Mouse (Mus musculus): ENCODE data around the gene Bach2. TPM values are rescaled to one million over a fixed set of nuclear protein-coding genes. Genes with fewer than 3 reads are reported as not detected.
A peak's percentile ranks its signal among the peaks of the same experiment; 100 is the strongest.

The Bach2 gene
- polyA plus RNA-seq, 1 experiment from 2014 or later, result 8.2 TPM

GRCm38 (mm10) chr4:32251946-32252672, 13.5 kb downstream of the Bach2 start:
- no peak overlapping the region for H3K4me2 ChIP-seq (ENCODE audit: low read length)
- no peak for ATAC-seq (ENCODE audit: insufficient number of reproducible peaks, insufficient read depth, low FRiP score, low read depth)

DNA sequence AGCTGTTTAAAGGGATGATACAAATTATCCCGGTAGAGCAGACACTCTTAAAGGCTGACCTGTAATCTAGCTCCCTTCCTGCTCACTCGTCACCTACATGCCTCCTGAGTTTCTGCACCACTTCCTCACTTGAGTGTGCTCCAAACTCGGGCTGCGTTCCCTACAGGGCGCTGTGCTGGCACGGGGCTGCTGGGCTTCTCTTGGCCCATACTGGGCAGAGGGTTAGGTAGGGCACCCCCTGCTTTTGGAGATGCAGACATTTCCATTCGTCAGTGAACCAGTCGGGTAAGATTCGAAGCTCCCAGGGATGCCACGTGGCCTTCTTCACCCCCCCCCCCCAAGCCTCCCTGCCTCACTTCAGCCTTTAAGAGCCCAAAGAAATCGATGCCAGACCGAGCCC, 19.1 kb downstream of the Bach2 start:
- H3K9ac ChIP-seq (ENCODE audit: low read length), result no peak overlapping the region
- no peaks in the 10 kb centered on the region for H3K27me3 ChIP-seq (ENCODE audit: control insufficient read depth, insufficient read depth, low read length)
- H3K36me3 ChIP-seq (ENCODE audit: control insufficient read depth, insufficient read depth, low read length), result no peaks in the 10 kb centered on the region
- no peak for ATAC-seq (ENCODE audit: insufficient number of reproducible peaks, insufficient read depth, low FRiP score, low read depth)
- H3K4me1 ChIP-seq (ENCODE audit: control insufficient read depth in 2 of 2, insufficient read depth in 2 of 2, low read length in 2 of 2), result peaks cover 13 to 27% of the 10 kb centered on the region in 2 experiments
- H3K4me2 ChIP-seq (ENCODE audit: low read length), result no peak overlapping the region
- 51% methylated on average over 12 of the region's 12 CpGs for WGBS
- H3K27ac ChIP-seq (replicated peaks in 1 of 2; ENCODE audit: control insufficient read depth in 1 of 2, insufficient read depth in 1 of 2, low read depth in 2 of 2, low read length in 2 of 2), result no peak overlapping the region
- H3K4me3 ChIP-seq (ENCODE audit: control insufficient read depth in 1 of 2, insufficient read depth in 1 of 2, low read depth in 1 of 2, low read length in 2 of 2), result no peak overlapping the region
- H3K9me3 ChIP-seq (ENCODE audit: control insufficient read depth, low read length), result no peaks in the 10 kb centered on the region

More at GRCm38 (mm10) chr4:32251946-32252672, 13.5 kb downstream of the Bach2 start:
- Histone ChIP-seq H3K4me1 (ENCODE audit: control insufficient read depth in 2 of 2, insufficient read depth in 2 of 2, low read length in 2 of 2) (peaks cover 43 to 48% of the 10 kb centered on the region in 2 experiments), H3K4me3 (ENCODE audit: control insufficient read depth in 1 of 2, insufficient read depth in 1 of 2, low read depth in 1 of 2, low read length in 2 of 2) (no peak overlapping the region), H3K36me3 (ENCODE audit: control insufficient read depth, insufficient read depth, low read length) (no peaks in the 10 kb centered on the region), H3K9me3 (ENCODE audit: control insufficient read depth, low read length) (no peaks in the 10 kb centered on the region), H3K27me3 (ENCODE audit: control insufficient read depth, insufficient read depth, low read length) (no peaks in the 10 kb centered on the region), H3K9ac (ENCODE audit: low read length) (no peak overlapping the region), H3K27ac (replicated peaks in 1 of 2; ENCODE audit: control insufficient read depth in 1 of 2, insufficient read depth in 1 of 2, low read depth in 2 of 2, low read length in 2 of 2) (no peak overlapping the region)
- 72% methylated on average over 15 of the region's 15 CpGs for WGBS

GRCm38 (mm10) chr4:32258093-32258492, 19.5 kb downstream of the Bach2 start:
- Histone ChIP-seq H3K9me3 (ENCODE audit: control insufficient read depth, low read length) (no peaks in the 10 kb centered on the region), H3K4me1 (ENCODE audit: control insufficient read depth in 2 of 2, insufficient read depth in 2 of 2, low read length in 2 of 2) (peaks cover 13 to 27% of the 10 kb centered on the region in 2 experiments), H3K36me3 (ENCODE audit: control insufficient read depth, insufficient read depth, low read length) (no peaks in the 10 kb centered on the region), H3K4me3 (ENCODE audit: control insufficient read depth in 1 of 2, insufficient read depth in 1 of 2, low read depth in 1 of 2, low read length in 2 of 2) (no peak overlapping the region), H3K9ac (ENCODE audit: low read length) (no peak overlapping the region), H3K27me3 (ENCODE audit: control insufficient read depth, insufficient read depth, low read length) (no peaks in the 10 kb centered on the region), H3K4me2 (ENCODE audit: low read length) (no peak overlapping the region), H3K27ac (replicated peaks in 1 of 2; ENCODE audit: control insufficient read depth in 1 of 2, insufficient read depth in 1 of 2, low read depth in 2 of 2, low read length in 2 of 2) (no peak overlapping the region)
- WGBS, result 83% methylated on average over 13 of the region's 13 CpGs
- no peak for ATAC-seq (ENCODE audit: insufficient number of reproducible peaks, insufficient read depth, low FRiP score, low read depth)

- H3K4me3 ChIP-seq (ENCODE audit: control insufficient read depth in 1 of 2, insufficient read depth in 1 of 2, low read depth in 1 of 2, low read length in 2 of 2), result no peak overlapping the region
- H3K27ac ChIP-seq (replicated peaks in 1 of 2; ENCODE audit: control insufficient read depth in 1 of 2, insufficient read depth in 1 of 2, low read depth in 2 of 2, low read length in 2 of 2), result no peak overlapping the region
- ATAC-seq (ENCODE audit: insufficient number of reproducible peaks, insufficient read depth, low FRiP score, low read depth), result no peak
- H3K27me3 ChIP-seq (ENCODE audit: control insufficient read depth, insufficient read depth, low read length), result no peaks in the 10 kb centered on the region
- H3K9ac ChIP-seq (ENCODE audit: low read length), result no peak overlapping the region
- peaks cover 16 to 28% of the 10 kb centered on the region in 2 experiments for H3K4me1 ChIP-seq (ENCODE audit: control insufficient read depth in 2 of 2, insufficient read depth in 2 of 2, low read length in 2 of 2)
- H3K9me3 ChIP-seq (ENCODE audit: control insufficient read depth, low read length), result no peaks in the 10 kb centered on the region
- WGBS, result 93% methylated on average over 7 of the region's 7 CpGs
- H3K4me2 ChIP-seq (ENCODE audit: low read length), result no peak overlapping the region
- no peaks in the 10 kb centered on the region for H3K36me3 ChIP-seq (ENCODE audit: control insufficient read depth, insufficient read depth, low read length)
These were observed 20.0 kb downstream of the Bach2 start for GRCm38 (mm10) chr4:32258596-32258995.

DNA sequence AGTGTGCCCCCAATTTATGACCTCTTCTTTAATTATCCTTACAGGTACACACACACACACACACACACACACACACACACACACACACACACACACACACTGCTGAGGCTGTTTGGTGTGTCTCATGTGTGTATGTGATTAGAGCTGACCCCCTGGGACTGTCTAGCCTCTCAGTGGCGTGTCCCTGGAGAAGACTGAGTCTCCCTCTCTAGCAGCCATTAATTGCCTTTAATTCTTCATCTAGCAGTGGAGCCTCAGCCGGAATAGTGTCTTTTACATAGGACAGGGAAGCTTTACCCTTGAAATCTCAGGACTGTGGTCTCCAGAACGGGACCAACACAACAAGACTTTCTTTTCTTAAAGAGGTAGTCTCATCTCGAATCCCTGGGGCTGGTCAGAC, 22.3 kb downstream of the Bach2 start:
- H3K4me1 ChIP-seq (ENCODE audit: control insufficient read depth in 2 of 2, insufficient read depth in 2 of 2, low read length in 2 of 2), result peaks cover 24 to 51% of the 10 kb centered on the region in 2 experiments

GRCm38 (mm10) chr4:32262825-32263684, 24.5 kb downstream of the Bach2 start:
- Histone ChIP-seq H3K9ac (ENCODE audit: low read length) (no peak overlapping the region), H3K4me1 (ENCODE audit: control insufficient read depth in 2 of 2, insufficient read depth in 2 of 2, low read length in 2 of 2) (peaks cover 22 to 44% of the 10 kb centered on the region in 2 experiments), H3K27me3 (ENCODE audit: control insufficient read depth, insufficient read depth, low read length) (no peaks in the 10 kb centered on the region), H3K4me2 (ENCODE audit: low read length) (0 out of 2 replicates have a peak overlapping the region, but pooled peaks have one; percentile 6), H3K4me3 (ENCODE audit: control insufficient read depth in 1 of 2, insufficient read depth in 1 of 2, low read depth in 1 of 2, low read length in 2 of 2) (no peak overlapping the region), H3K36me3 (ENCODE audit: control insufficient read depth, insufficient read depth, low read length) (no peaks in the 10 kb centered on the region; the same call in 1 of the 2 replicates), H3K9me3 (ENCODE audit: control insufficient read depth, low read length) (no peaks in the 10 kb centered on the region), H3K27ac (replicated peaks in 1 of 2; ENCODE audit: control insufficient read depth in 1 of 2, insufficient read depth in 1 of 2, low read depth in 2 of 2, low read length in 2 of 2) (peak overlapping the region; percentile 2 to 42; a peak in 2 of 4 replicates)
- WGBS, result 89% methylated on average over 20 of the region's 20 CpGs
- no peak for ATAC-seq (ENCODE audit: insufficient number of reproducible peaks, insufficient read depth, low FRiP score, low read depth)

More for the DNA sequence above, 22.3 kb downstream of the Bach2 start:
- no peaks in the 10 kb centered on the region for H3K27me3 ChIP-seq (ENCODE audit: control insufficient read depth, insufficient read depth, low read length)
- no peak overlapping the region for H3K27ac ChIP-seq (replicated peaks in 1 of 2; ENCODE audit: control insufficient read depth in 1 of 2, insufficient read depth in 1 of 2, low read depth in 2 of 2, low read length in 2 of 2)
- H3K9me3 ChIP-seq (ENCODE audit: control insufficient read depth, low read length), result no peaks in the 10 kb centered on the region
- no peak overlapping the region for H3K4me3 ChIP-seq (ENCODE audit: control insufficient read depth in 1 of 2, insufficient read depth in 1 of 2, low read depth in 1 of 2, low read length in 2 of 2)
- no peak overlapping the region for H3K4me2 ChIP-seq (ENCODE audit: low read length)
- WGBS, result 62% methylated on average over 4 of the region's 4 CpGs
- H3K36me3 ChIP-seq (ENCODE audit: control insufficient read depth, insufficient read depth, low read length), result no peaks in the 10 kb centered on the region; the same call in 1 of the 2 replicates
- no peak for ATAC-seq (ENCODE audit: insufficient number of reproducible peaks, insufficient read depth, low FRiP score, low read depth)
- no peak overlapping the region for H3K9ac ChIP-seq (ENCODE audit: low read length)

GRCm38 (mm10) chr4:32263685-32264038, 25.1 kb downstream of the Bach2 start:
- 0 out of 2 replicates have a peak overlapping the region, but pooled peaks have one; percentile 6 for H3K4me2 ChIP-seq (ENCODE audit: low read length)
- no peak for ATAC-seq (ENCODE audit: insufficient number of reproducible peaks, insufficient read depth, low FRiP score, low read depth)
- H3K4me1 ChIP-seq (ENCODE audit: control insufficient read depth in 2 of 2, insufficient read depth in 2 of 2, low read length in 2 of 2), result peaks cover 21 to 42% of the 10 kb centered on the region in 2 experiments
- WGBS, result 52% methylated on average over 10 of the region's 10 CpGs
- H3K27ac ChIP-seq (replicated peaks in 1 of 2; ENCODE audit: control insufficient read depth in 1 of 2, insufficient read depth in 1 of 2, low read depth in 2 of 2, low read length in 2 of 2), result peak overlapping the region; percentile 2 to 40; a peak in 2 of 4 replicates
- H3K4me3 ChIP-seq (ENCODE audit: control insufficient read depth in 1 of 2, insufficient read depth in 1 of 2, low read depth in 1 of 2, low read length in 2 of 2), result no peak overlapping the region
- H3K36me3 ChIP-seq (ENCODE audit: control insufficient read depth, insufficient read depth, low read length), result no peaks in the 10 kb centered on the region; the same call in 1 of the 2 replicates
- no peaks in the 10 kb centered on the region for H3K9me3 ChIP-seq (ENCODE audit: control insufficient read depth, low read length)
- no peaks in the 10 kb centered on the region for H3K27me3 ChIP-seq (ENCODE audit: control insufficient read depth, insufficient read depth, low read length)
- H3K9ac ChIP-seq (ENCODE audit: low read length), result no peak overlapping the region
